Mouse (Mus musculus): ENCODE results near the gene Tlr12. TPM values are rescaled to one million over a fixed set of nuclear protein-coding genes. Genes with fewer than 3 reads are reported as not detected.
"Not testable (repeated sequence)": the region's sequence is repeated elsewhere in the genome, so short reads cannot be mapped to it uniquely, and the experiment has no call there.

Gene Tlr12
- polyA plus RNA-seq, 1 experiment from 2014 or later, result 3.7 TPM

DNA sequence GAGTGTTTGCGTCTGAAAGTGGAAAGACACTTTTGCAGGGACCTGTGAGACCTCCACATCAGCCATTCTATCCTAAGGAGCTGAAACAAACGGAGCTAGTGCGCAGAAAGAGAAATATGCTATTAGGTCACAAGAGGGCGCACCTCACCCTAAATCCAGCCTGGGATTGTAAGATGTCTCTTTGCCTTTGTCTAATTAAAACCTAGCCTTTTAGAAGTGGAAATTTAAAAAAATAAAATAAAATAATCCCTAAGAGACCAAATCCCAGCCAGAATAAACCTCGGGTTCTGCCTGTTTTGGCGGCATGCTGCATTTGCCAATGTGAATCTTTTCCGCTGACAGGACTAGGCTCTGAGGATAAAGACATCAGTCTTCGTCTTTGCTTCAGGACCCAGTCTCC, 5.1 kb downstream of the Tlr12 start:
- 20% methylated on average over 8 of the region's 8 CpGs for WGBS
- H3K9ac ChIP-seq (ENCODE audit: low read depth, low read length), result no peak overlapping the region
- peak; percentile 94 for DNase-seq (ENCODE audit: low spot score)
- TF ChIP-seq CTCF (IDR thresholded peaks at IDR 0.05; ENCODE audit: low read depth), result peak; percentile 87
- H3K36me3 ChIP-seq (ENCODE audit: insufficient read depth, low read length), result no peaks in the 10 kb centered on the region
- no peaks in the 10 kb centered on the region for H3K27me3 ChIP-seq (ENCODE audit: insufficient read depth, low read length)
- no peak overlapping the region for H3K4me2 ChIP-seq (ENCODE audit: low read length)
- no peaks in the 10 kb centered on the region for H3K9me3 ChIP-seq (replicated peaks; ENCODE audit: low read length)
- peaks cover 37% of the 10 kb centered on the region for H3K4me1 ChIP-seq (replicated peaks; ENCODE audit: insufficient read depth, low read length)
- no peak for ATAC-seq (replicated peaks; ENCODE audit: low FRiP score, low read depth)
- no peak overlapping the region for H3K27ac ChIP-seq
- H3K4me3 ChIP-seq (replicated peaks; ENCODE audit: low read depth, low read length), result no peak overlapping the region

DNA sequence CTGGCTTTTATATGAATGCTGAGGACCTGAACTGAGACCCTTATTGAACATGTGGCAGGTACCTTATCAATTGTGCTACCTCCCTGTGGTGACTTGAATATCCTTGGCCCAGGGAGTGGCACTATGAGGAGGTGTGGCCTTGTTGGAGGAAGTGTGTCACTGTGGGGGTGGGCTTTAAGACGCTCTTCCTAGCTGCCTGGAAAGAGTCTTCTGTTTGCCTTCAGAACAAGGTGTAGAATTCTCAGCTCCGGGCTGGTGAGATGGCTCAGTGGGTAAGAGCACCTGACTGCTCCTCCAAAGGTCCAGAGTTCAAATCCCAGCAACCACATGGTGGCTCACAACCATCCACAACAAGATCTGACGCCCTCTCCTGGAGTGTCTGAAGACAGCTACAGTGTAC, 6.7 kb downstream of the Tlr12 start:
- H3K9me3 ChIP-seq (replicated peaks; ENCODE audit: low read length); H3K36me3 ChIP-seq (ENCODE audit: insufficient read depth, low read length); H3K27me3 ChIP-seq (ENCODE audit: insufficient read depth, low read length); H3K4me3 ChIP-seq (replicated peaks; ENCODE audit: low read depth, low read length); H3K4me2 ChIP-seq (ENCODE audit: low read length); H3K27ac ChIP-seq; ATAC-seq (replicated peaks; ENCODE audit: low FRiP score, low read depth); H3K9ac ChIP-seq (ENCODE audit: low read depth, low read length); DNase-seq (ENCODE audit: low spot score): not testable (repeated sequence)
- 80% methylated on average over 3 of the region's 3 CpGs for WGBS
- peaks cover 21% of the 10 kb centered on the region for H3K4me1 ChIP-seq (replicated peaks; ENCODE audit: insufficient read depth, low read length)

DNA sequence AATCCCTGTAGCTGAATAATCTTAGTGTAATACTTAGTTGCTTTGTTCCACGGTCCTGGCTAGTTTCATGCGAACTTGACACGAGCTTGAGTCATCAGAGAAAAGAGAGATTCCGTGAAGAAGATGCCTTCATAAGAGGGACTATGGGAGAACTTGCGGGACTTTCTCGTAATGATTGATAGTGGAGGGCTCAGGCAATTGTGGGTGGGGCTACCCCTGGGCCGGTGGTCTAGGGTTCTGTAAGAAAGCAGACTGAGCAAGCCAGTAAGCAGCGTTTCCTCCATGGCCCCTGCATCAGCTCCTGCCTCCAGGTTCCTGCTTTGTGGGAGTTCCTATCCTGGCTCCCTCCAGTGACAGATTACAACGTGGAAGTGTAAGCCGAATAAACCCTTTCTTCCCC, 7.7 kb downstream of the Tlr12 start:
- H3K9ac ChIP-seq (ENCODE audit: low read depth, low read length), result no peak overlapping the region
- ATAC-seq (replicated peaks; ENCODE audit: low FRiP score, low read depth) (no peak), DNase-seq (ENCODE audit: low spot score) (no peak)
- H3K27me3 ChIP-seq (ENCODE audit: insufficient read depth, low read length), result no peaks in the 10 kb centered on the region
- no peak overlapping the region for H3K27ac ChIP-seq
- H3K4me1 ChIP-seq (replicated peaks; ENCODE audit: insufficient read depth, low read length), result peaks cover 11% of the 10 kb centered on the region; the same call in 1 of the 2 replicates
- no peaks in the 10 kb centered on the region for H3K9me3 ChIP-seq (replicated peaks; ENCODE audit: low read length)
- no peak for TF ChIP-seq CTCF (IDR thresholded peaks at IDR 0.05; ENCODE audit: low read depth)
- H3K4me2 ChIP-seq (ENCODE audit: low read length), result peak overlapping the region; percentile 65
- WGBS, result 17% methylated on average over 10 of the region's 10 CpGs
- peak overlapping the region; percentile 53; the same call in 1 of the 2 replicates for H3K4me3 ChIP-seq (replicated peaks; ENCODE audit: low read depth, low read length)
- no peaks in the 10 kb centered on the region for H3K36me3 ChIP-seq (ENCODE audit: insufficient read depth, low read length)

DNA sequence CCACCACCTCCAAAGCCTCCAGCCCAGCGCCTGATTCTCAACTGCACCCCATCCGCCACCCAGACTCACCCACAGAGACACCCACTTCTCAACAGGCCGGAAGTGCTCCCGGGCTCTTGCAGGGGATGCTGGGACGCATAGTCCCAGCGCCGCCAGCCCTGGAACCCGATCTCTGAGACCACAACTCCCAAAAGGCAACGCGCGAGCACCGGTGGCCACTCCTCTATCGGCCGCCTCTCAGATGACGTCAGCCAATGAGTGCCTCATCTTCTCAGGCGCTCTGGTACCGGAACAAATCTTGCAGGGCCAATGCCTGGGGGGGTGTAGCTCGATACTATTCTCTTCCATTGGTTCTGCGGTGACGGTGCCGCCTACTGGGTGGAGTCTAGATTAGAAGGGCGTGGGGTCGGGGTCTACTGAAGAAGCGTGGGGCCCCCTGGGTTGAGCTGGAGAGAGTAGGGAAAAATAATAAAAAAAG, 8.5 kb downstream of the Tlr12 start, which contains the start of gene Zscan20:
Gene Zscan20 (minus strand): TSS at position 174 of the 478 bp plus-strand sequence.
- Histone ChIP-seq H3K36me3 (ENCODE audit: insufficient read depth, low read length) (no peaks in the 10 kb centered on the region), H3K4me2 (ENCODE audit: low read length) (peak within 1 kb of the TSS; percentile 65), H3K27ac (no peak within 1 kb of the TSS), H3K9ac (ENCODE audit: low read depth, low read length) (peak within 1 kb of the TSS; percentile 60), H3K9me3 (replicated peaks; ENCODE audit: low read length) (no peaks in the 10 kb centered on the region), H3K4me1 (replicated peaks; ENCODE audit: insufficient read depth, low read length) (peaks cover 8% of the 10 kb centered on the region; the same call in 1 of the 2 replicates), H3K4me3 (replicated peaks; ENCODE audit: low read depth, low read length) (peak within 1 kb of the TSS; percentile 53), H3K27me3 (ENCODE audit: insufficient read depth, low read length) (no peaks in the 10 kb centered on the region)
- 1% methylated on average over 24 of the region's 24 CpGs for WGBS
- DNase-seq (ENCODE audit: low spot score) (peak; percentile 100), ATAC-seq (replicated peaks; ENCODE audit: low FRiP score, low read depth) (peak; percentile 96)
- peak; percentile 55; the same call in 1 of the 2 replicates for TF ChIP-seq CTCF (IDR thresholded peaks at IDR 0.05; ENCODE audit: low read depth)

DNA sequence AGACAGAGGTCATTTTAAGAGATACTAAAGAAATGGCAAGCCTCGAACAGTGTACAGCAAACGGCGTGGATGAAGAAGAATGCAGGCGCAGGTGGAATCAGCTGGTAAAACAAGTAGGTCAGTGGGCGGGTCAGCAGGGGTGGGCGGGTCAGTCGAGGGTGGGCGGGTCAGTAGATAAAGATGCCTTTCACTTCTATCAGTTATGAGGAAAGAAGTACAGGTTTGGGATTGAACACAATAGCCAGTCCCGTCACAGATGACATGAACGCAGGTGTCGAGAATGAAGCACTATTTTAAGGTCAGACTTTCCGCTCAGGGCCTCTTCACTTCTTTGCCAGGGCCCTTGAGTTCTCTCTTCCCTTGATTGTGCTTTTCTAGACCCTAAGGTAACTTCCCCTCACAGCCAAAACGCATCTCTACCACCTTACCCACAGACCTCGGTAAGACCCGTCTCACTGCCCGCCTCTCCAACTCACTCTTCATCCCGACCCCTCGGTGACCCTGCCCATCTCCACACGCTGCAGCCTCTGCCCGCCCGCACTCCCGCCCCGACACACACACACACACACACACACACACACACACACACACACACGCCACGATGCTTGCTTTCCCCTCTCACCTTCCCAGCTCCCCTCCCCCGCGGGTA, 9.0 kb downstream of the Tlr12 start:
- no peak for TF ChIP-seq CTCF (IDR thresholded peaks at IDR 0.05; ENCODE audit: low read depth)
- peak; percentile 29 for DNase-seq (ENCODE audit: low spot score)

DNA sequence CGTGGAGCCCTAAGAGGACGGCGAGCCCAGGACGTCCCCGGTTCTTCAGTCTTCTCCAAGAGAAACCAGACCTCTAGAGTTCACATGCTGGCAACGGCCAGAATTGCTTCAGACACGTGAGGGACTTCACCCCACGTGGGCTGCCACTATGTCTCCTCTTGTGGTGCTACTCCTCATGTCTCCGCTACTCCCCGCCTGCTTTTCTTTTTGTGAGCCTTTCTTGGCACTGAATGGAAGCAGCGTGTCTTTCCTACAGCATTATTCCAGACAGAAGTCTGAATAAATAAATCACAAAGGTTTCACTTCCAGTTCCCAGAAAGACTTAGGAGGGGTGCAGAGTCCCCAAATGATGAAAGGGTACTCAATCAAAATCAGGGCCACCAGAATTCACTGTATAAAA, 10.8 kb downstream of the Tlr12 start:
- no peak for DNase-seq (ENCODE audit: low spot score)
- 83% methylated on average over 11 of the region's 11 CpGs for WGBS
- Histone ChIP-seq H3K4me2 (ENCODE audit: low read length) (no peak overlapping the region), H3K4me1 (replicated peaks; ENCODE audit: insufficient read depth, low read length) (peaks cover 4% of the 10 kb centered on the region; the same call in 1 of the 2 replicates), H3K4me3 (replicated peaks; ENCODE audit: low read depth, low read length) (no peak overlapping the region), H3K27ac (no peak overlapping the region), H3K9ac (ENCODE audit: low read depth, low read length) (no peak overlapping the region), H3K36me3 (ENCODE audit: insufficient read depth, low read length) (peaks cover 4% of the 10 kb centered on the region; the same call in 1 of the 2 replicates), H3K27me3 (ENCODE audit: insufficient read depth, low read length) (no peaks in the 10 kb centered on the region), H3K9me3 (replicated peaks; ENCODE audit: low read length) (no peaks in the 10 kb centered on the region)
- no peak for ATAC-seq (replicated peaks; ENCODE audit: low FRiP score, low read depth)
- no peak for TF ChIP-seq CTCF (IDR thresholded peaks at IDR 0.05; ENCODE audit: low read depth)

More for the DNA sequence above, 9.0 kb downstream of the Tlr12 start:
- ATAC-seq (replicated peaks; ENCODE audit: low FRiP score, low read depth), result peak; percentile 30; the same call in 1 of the 2 replicates
- 8% methylated on average over 27 of the region's 27 CpGs for WGBS
- H3K4me3 ChIP-seq (replicated peaks; ENCODE audit: low read depth, low read length), result peak overlapping the region; percentile 53
- H3K9me3 ChIP-seq (replicated peaks; ENCODE audit: low read length), result no peaks in the 10 kb centered on the region
- H3K27me3 ChIP-seq (ENCODE audit: insufficient read depth, low read length), result no peaks in the 10 kb centered on the region
- H3K4me2 ChIP-seq (ENCODE audit: low read length), result peak overlapping the region; percentile 65
- H3K9ac ChIP-seq (ENCODE audit: low read depth, low read length), result peak overlapping the region; percentile 60
- no peak overlapping the region for H3K27ac ChIP-seq
- H3K36me3 ChIP-seq (ENCODE audit: insufficient read depth, low read length), result no peaks in the 10 kb centered on the region
- H3K4me1 ChIP-seq (replicated peaks; ENCODE audit: insufficient read depth, low read length), result peaks cover 4% of the 10 kb centered on the region; the same call in 1 of the 2 replicates

Data from kidney, postnatal 0 days (tissue).